Mouse (Mus musculus): Measurements from ENCODE around the gene Heatr3. TPM values are rescaled to one million over a fixed set of nuclear protein-coding genes. Genes with fewer than 3 reads are reported as not detected.

Heatr3 gene
- polyA plus RNA-seq, 1 experiment = 15.1 TPM

DNA sequence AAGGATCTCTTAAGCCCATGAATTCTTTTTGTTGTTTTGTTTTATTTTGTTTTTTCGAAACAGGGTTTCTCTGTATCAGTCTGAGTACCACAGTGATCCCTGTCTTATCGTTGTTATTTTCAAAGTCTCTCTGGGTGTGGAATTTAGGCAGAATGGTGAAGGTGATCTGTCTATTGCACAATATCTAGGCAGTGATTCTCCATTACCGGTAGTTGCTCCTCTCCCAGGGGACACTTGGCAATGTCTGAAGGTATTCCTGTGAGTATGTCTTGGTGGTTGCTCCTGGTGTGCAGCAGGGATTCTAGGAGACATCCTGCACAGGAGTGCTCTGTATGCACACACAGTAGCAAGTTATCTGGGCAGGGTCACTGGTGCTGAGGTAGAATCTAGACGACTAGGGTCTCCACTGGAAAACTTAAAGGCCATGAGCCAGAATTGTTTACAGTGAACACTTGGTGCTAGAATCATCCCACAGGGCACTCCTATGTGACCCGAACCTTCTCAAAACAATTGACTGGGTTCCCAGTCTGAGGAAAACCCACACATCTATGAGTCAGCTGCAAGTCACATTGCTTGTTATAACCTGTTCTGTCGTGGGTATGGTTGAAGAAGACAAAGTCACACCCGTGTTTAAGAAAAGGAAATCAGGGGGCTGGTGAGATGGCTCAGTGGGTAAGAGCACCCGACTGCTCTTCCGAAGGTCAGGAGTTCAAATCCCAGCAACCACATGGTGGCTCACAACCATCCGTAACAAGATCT is 22.8 kb downstream of the Heatr3 start:
- no peak overlapping the region for H3K4me3 ChIP-seq (replicated peaks; ENCODE audit: control insufficient read depth, low read depth, low read length)
- H3K4me1 ChIP-seq (ENCODE audit: control insufficient read depth, insufficient read depth, low read length) = no peaks in the 10 kb centered on the region
- H3K27ac ChIP-seq (ENCODE audit: control insufficient read depth, insufficient read depth, low read depth, low read length, poor library complexity) = no peak overlapping the region
- 83% methylated on average over 10 of the region's 10 CpGs for WGBS
- TF ChIP-seq CTCF (IDR thresholded peaks at IDR 0.05; ENCODE audit: control insufficient read depth, insufficient read depth, low read length) = no peak
- no peak for TF ChIP-seq POLR2A (IDR thresholded peaks at IDR 0.05; ENCODE audit: borderline replicate concordance, control insufficient read depth, low read depth, low read length)

DNA sequence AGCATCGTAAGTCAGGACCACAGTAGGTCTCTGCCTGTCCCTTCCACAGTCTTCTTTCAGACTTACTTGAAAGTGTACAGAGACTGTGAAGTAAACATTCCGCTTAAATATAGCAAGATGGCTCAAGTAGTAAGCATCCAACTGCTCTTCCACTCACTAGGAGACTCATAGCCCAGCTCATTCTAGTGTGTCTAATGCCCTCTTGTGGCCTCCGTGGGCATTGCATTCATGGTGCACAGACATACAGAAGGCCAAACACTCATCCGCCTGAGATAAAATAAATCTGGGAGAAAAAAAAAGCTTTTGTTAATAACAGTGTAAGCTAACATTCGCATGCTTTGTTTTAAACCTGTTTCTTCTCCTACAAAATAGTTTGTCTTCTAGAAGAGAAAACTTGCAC is 23.8 kb downstream of the Heatr3 start:
- Histone ChIP-seq H3K4me3 (replicated peaks; ENCODE audit: control insufficient read depth, low read depth, low read length) (no peak overlapping the region), H3K4me1 (ENCODE audit: control insufficient read depth, insufficient read depth, low read length) (no peaks in the 10 kb centered on the region), H3K27ac (ENCODE audit: control insufficient read depth, insufficient read depth, low read depth, low read length, poor library complexity) (no peak overlapping the region)
- TF ChIP-seq CTCF (IDR thresholded peaks at IDR 0.05; ENCODE audit: control insufficient read depth, insufficient read depth, low read length) (peak; percentile 73), POLR2A (IDR thresholded peaks at IDR 0.05; ENCODE audit: borderline replicate concordance, control insufficient read depth, low read depth, low read length) (no peak)
- 72% methylated on average over 5 of the region's 5 CpGs for WGBS

DNA sequence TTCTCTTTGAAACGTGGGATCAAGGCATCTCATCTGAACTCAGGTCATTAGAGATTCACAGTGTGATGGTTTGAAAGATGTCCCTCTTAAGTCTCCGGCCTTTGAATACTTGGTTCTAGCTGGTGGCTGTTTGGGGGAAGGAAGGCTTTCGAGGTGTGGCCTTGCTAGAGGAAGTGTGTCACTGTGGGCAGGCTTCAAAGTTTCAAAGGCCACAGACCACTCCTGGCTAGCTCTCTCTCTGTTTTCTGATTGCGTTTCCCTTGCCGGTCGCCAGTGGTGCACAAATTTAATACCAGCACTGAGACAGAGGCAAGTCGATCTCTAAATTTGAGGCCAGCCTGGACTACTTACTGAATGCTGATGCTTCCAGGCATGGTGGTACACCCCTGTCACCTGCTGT is 37.6 kb downstream of the Heatr3 start:
- no peak overlapping the region for H3K27ac ChIP-seq (ENCODE audit: control insufficient read depth, insufficient read depth, low read depth, low read length, poor library complexity)
- no peak overlapping the region for H3K4me3 ChIP-seq (replicated peaks; ENCODE audit: control insufficient read depth, low read depth, low read length)
- no peak for TF ChIP-seq CTCF (IDR thresholded peaks at IDR 0.05; ENCODE audit: control insufficient read depth, insufficient read depth, low read length)
- no peak for TF ChIP-seq POLR2A (IDR thresholded peaks at IDR 0.05; ENCODE audit: borderline replicate concordance, control insufficient read depth, low read depth, low read length)
- WGBS = 54% methylated on average over 7 of the region's 7 CpGs
- no peaks in the 10 kb centered on the region for H3K4me1 ChIP-seq (ENCODE audit: control insufficient read depth, insufficient read depth, low read length)

DNA sequence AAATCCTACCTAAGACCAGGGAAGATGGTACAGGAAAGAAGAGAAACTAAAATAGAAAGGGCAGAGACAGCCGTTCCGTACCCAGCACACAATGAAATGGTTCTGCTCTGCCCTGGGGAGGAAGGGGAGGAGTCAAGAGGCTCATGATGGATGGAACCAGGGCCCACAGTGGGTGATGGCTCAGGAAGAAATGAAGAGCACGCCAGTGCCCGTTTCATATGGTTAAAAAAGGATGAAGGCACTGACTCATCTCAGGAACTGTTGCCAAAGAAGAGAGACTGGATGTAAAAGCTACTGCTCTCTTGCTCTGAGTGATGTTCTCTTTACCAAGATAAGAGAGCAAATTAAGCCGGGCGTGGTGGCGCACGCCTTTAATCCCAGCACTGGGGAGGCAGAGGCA is 39.6 kb downstream of the Heatr3 start:
- Histone ChIP-seq H3K4me1 (ENCODE audit: control insufficient read depth, insufficient read depth, low read length) (no peaks in the 10 kb centered on the region), H3K4me3 (replicated peaks; ENCODE audit: control insufficient read depth, low read depth, low read length) (no peak overlapping the region), H3K27ac (ENCODE audit: control insufficient read depth, insufficient read depth, low read depth, low read length, poor library complexity) (no peak overlapping the region)
- TF ChIP-seq POLR2A (IDR thresholded peaks at IDR 0.05; ENCODE audit: borderline replicate concordance, control insufficient read depth, low read depth, low read length) (no peak), CTCF (IDR thresholded peaks at IDR 0.05; ENCODE audit: control insufficient read depth, insufficient read depth, low read length) (no peak)
- 75% methylated on average over 8 of the region's 8 CpGs for WGBS

DNA sequence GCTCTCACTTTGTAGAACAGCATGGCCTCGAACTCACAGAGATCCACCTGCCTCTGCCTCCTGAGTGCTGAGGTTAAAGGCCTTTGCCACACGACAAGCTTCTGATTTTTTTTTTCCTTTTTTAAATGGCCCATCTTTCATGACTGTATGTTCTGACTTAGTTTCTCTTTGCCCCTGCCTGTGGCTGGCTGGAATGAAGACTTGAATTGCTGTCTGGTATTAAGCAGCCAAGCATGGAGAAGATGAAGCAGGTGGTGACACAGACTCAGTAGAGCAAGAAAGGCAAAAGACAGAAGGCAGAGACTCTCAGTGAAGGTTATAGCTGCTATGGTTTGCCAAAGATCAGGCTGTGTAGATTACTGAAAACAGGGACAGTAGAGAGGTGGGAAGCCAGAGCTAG is 45.5 kb downstream of the Heatr3 start:
- Histone ChIP-seq H3K27ac (ENCODE audit: control insufficient read depth, insufficient read depth, low read depth, low read length, poor library complexity) (no peak overlapping the region), H3K4me3 (replicated peaks; ENCODE audit: control insufficient read depth, low read depth, low read length) (no peak overlapping the region), H3K4me1 (ENCODE audit: control insufficient read depth, insufficient read depth, low read length) (no peaks in the 10 kb centered on the region)
- TF ChIP-seq CTCF (IDR thresholded peaks at IDR 0.05; ENCODE audit: control insufficient read depth, insufficient read depth, low read length) = no peak
- TF ChIP-seq POLR2A (IDR thresholded peaks at IDR 0.05; ENCODE audit: borderline replicate concordance, control insufficient read depth, low read depth, low read length) = no peak
- WGBS = 62% methylated on average over 2 of the region's 2 CpGs

GRCm38 (mm10) chr8:88184914-88185313 is 47.3 kb downstream of the Heatr3 start:
- no peak overlapping the region for H3K27ac ChIP-seq (ENCODE audit: control insufficient read depth, insufficient read depth, low read depth, low read length, poor library complexity)
- WGBS = 88% methylated on average over 1 of the region's 1 CpGs
- no peaks in the 10 kb centered on the region for H3K4me1 ChIP-seq (ENCODE audit: control insufficient read depth, insufficient read depth, low read length)
- H3K4me3 ChIP-seq (replicated peaks; ENCODE audit: control insufficient read depth, low read depth, low read length) = no peak overlapping the region
- TF ChIP-seq POLR2A (IDR thresholded peaks at IDR 0.05; ENCODE audit: borderline replicate concordance, control insufficient read depth, low read depth, low read length) (no peak), CTCF (IDR thresholded peaks at IDR 0.05; ENCODE audit: control insufficient read depth, insufficient read depth, low read length) (no peak)

DNA sequence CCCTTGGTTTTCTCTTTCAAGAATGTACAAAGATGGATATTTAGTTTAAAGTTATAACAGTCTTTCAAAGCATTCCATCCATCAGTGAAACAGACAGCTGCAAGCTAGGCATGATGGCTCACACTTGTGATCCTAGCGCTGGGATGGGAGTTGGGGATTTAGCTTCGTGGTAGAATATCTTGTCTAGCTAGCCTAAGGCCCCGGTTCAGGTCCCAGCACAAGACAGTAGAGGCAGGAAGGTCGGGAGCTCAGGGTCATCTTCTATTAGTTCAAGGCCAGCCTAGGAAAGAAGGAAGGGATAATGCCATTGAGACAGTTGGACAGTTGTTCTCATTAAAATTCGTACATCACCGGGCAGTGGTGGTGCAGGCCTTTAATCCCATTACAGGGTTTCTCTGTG is 48.1 kb downstream of the Heatr3 start:
- Histone ChIP-seq H3K4me3 (replicated peaks; ENCODE audit: control insufficient read depth, low read depth, low read length) (no peak overlapping the region), H3K27ac (ENCODE audit: control insufficient read depth, insufficient read depth, low read depth, low read length, poor library complexity) (no peak overlapping the region), H3K4me1 (ENCODE audit: control insufficient read depth, insufficient read depth, low read length) (no peaks in the 10 kb centered on the region)
- WGBS = 84% methylated on average over 6 of the region's 6 CpGs
- no peak for TF ChIP-seq CTCF (IDR thresholded peaks at IDR 0.05; ENCODE audit: control insufficient read depth, insufficient read depth, low read length)
- no peak for TF ChIP-seq POLR2A (IDR thresholded peaks at IDR 0.05; ENCODE audit: borderline replicate concordance, control insufficient read depth, low read depth, low read length)

DNA sequence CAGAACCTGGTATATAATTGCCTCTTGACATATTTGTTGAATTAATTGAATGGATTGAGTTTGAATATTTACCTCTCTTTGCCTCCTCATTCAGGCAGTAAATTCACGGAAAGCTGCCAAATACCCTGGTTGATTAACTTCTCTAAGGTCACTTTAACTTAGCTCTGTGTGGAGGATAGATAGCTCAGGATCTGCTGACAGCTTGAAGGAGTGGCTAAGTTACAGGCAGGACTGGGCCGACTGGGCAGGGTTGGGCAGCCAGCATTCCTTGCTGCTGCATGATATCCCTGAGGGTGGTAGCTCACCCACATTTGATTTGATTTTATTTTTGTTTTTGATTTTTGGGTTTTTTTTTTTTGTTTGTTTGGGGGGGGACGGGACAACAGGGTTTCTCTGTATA is 59.7 kb downstream of the Heatr3 start:
- H3K4me3 ChIP-seq (replicated peaks; ENCODE audit: control insufficient read depth, low read depth, low read length) = no peak overlapping the region
- TF ChIP-seq POLR2A (IDR thresholded peaks at IDR 0.05; ENCODE audit: borderline replicate concordance, control insufficient read depth, low read depth, low read length) (no peak), CTCF (IDR thresholded peaks at IDR 0.05; ENCODE audit: control insufficient read depth, insufficient read depth, low read length) (no peak)
- H3K27ac ChIP-seq (ENCODE audit: control insufficient read depth, insufficient read depth, low read depth, low read length, poor library complexity) = no peak overlapping the region
- 69% methylated on average over 3 of the region's 3 CpGs for WGBS
- H3K4me1 ChIP-seq (ENCODE audit: control insufficient read depth, insufficient read depth, low read length) = peaks cover 3% of the 10 kb centered on the region

DNA sequence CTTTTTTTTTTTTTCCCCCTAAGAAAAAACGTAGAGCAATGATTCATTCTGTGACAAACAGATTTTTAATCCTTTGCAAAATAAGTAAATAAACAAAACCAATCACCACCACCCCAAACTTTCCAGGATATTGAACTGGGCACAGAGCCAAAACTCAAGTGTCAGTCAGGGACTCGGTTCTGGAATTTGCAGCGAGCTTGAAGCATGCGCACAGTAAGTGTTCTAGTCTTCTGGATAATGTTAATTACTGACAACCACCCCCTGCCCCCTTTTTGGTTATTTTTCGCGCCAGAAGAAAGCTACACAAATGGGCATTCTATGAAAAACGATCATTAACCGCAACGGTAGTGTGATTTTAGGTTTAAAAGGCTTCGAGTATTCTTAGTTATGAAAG is 60.9 kb downstream of the Heatr3 start:
- peak overlapping the region; percentile 95 for H3K4me3 ChIP-seq (replicated peaks; ENCODE audit: control insufficient read depth, low read depth, low read length)
- no peak for TF ChIP-seq POLR2A (IDR thresholded peaks at IDR 0.05; ENCODE audit: borderline replicate concordance, control insufficient read depth, low read depth, low read length)
- no peak for TF ChIP-seq CTCF (IDR thresholded peaks at IDR 0.05; ENCODE audit: control insufficient read depth, insufficient read depth, low read length)
- WGBS = 1% methylated on average over 10 of the region's 10 CpGs
- H3K27ac ChIP-seq (ENCODE audit: control insufficient read depth, insufficient read depth, low read depth, low read length, poor library complexity) = peak overlapping the region; percentile 100
- peaks cover 3% of the 10 kb centered on the region for H3K4me1 ChIP-seq (ENCODE audit: control insufficient read depth, insufficient read depth, low read length)
